Mouse (Mus musculus): ENCODE data around the gene Arhgap30.

- no peak for TF ChIP-seq POLR2A (IDR thresholded peaks at IDR 0.05; ENCODE audit: control insufficient read depth, extremely low read depth, insufficient read depth, low read length, poor library complexity)
- TF ChIP-seq CTCF (IDR thresholded peaks at IDR 0.05; ENCODE audit: borderline replicate concordance, control insufficient read depth, extremely low read depth, insufficient read depth, low read length, poor library complexity) = no peak
These were observed 46.6 kb downstream of the Arhgap30 start for GRCm38 (mm10) chr1:171435288-171435814.
